Mouse (Mus musculus) gastrocnemius, postnatal 14 days (tissue): ENCODE measurements around the gene Ryk. TPM values are rescaled to one million over a fixed set of nuclear protein-coding genes. Genes with fewer than 3 reads are reported as not detected.
"Not testable (repeated sequence)": the region's sequence is repeated elsewhere in the genome, so short reads cannot be mapped to it uniquely, and the experiment has no call there.

Experiments used
- DNase-seq: peaks from one replicate; pipeline ENCODE4 v3.0.0; 2021; ENCODE audit warnings: mixed read lengths
- intact Hi-C: fragments of 180-260 bp; cut with DNase I; formaldehyde crosslinking; loops from one replicate; pipeline ENCODE4 v1.15.1; 2025; ENCODE audit warnings: low total_unique reads
- total RNA-seq, 2 experiments: library from RNA; stranded (reverse); gene quantifications; 2 replicates each; pipeline ENCODE4 v1.2.3; 2021

Ryk gene
- total RNA-seq, 2 experiments from 2014 or later, result 43.8 to 46.8 TPM

GRCm38 (mm10) chr9:102890166-102890565, 55.4 kb downstream of the Ryk start:
- no peak for DNase-seq
- intact Hi-C loops, result no loop called here

- no peak for DNase-seq
- intact Hi-C loops, result no loop called here
These were observed 58.0 kb downstream of the Ryk start for GRCm38 (mm10) chr9:102892480-102893355.

- intact Hi-C loops, result no loop called here
- DNase-seq, result no peak
These were observed 58.7 kb downstream of the Ryk start for GRCm38 (mm10) chr9:102893356-102893870.

GRCm38 (mm10) chr9:102899916-102900315, 65.2 kb downstream of the Ryk start:
- DNase-seq, result no peak
- intact Hi-C loops, result no loop called here

GRCm38 (mm10) chr9:102902308-102902707, 67.6 kb downstream of the Ryk start:
- intact Hi-C loops, result no loop called here
- DNase-seq, result no peak

- intact Hi-C loops, result no loop called here
- no peak for DNase-seq
These were observed 70.2 kb downstream of the Ryk start for GRCm38 (mm10) chr9:102904952-102905351.

- no peak for DNase-seq
- intact Hi-C loops, result no loop called here
These were observed 72.1 kb downstream of the Ryk start for GRCm38 (mm10) chr9:102906781-102907180.

- DNase-seq, result no peak
- intact Hi-C loops, result no loop called here
These were observed 73.0 kb downstream of the Ryk start for GRCm38 (mm10) chr9:102907521-102908246.

GRCm38 (mm10) chr9:102911526-102911925, 76.8 kb downstream of the Ryk start:
- DNase-seq, result no peak
- intact Hi-C loops, result no loop called here

- DNase-seq, result no peak
- intact Hi-C loops, result no loop called here
These were observed 77.9 kb downstream of the Ryk start for GRCm38 (mm10) chr9:102912516-102913035.

- intact Hi-C loops, DNase-seq: not testable (repeated sequence)
These were observed 78.9 kb downstream of the Ryk start for GRCm38 (mm10) chr9:102913597-102913996.

- intact Hi-C loops, result no loop called here
- no peak for DNase-seq
These were observed 79.9 kb downstream of the Ryk start for GRCm38 (mm10) chr9:102914583-102914982.

GRCm38 (mm10) chr9:102915292-102915854, 80.7 kb downstream of the Ryk start:
- intact Hi-C loops, result no loop called here
- DNase-seq, result no peak

GRCm38 (mm10) chr9:102916076-102916475, 81.4 kb downstream of the Ryk start:
- no peak for DNase-seq
- intact Hi-C loops, result no loop called here

- intact Hi-C loops, result no loop called here
- DNase-seq, result no peak
These were observed 82.9 kb downstream of the Ryk start for GRCm38 (mm10) chr9:102917532-102918129.

- intact Hi-C loops, result no loop called here
- DNase-seq, result no peak
These were observed 84.8 kb downstream of the Ryk start for GRCm38 (mm10) chr9:102919486-102919885.

GRCm38 (mm10) chr9:102921791-102922190, 87.1 kb downstream of the Ryk start:
- intact Hi-C loops, result no loop called here
- DNase-seq, result no peak

- no peak for DNase-seq
- intact Hi-C loops, result no loop called here
These were observed 88.2 kb downstream of the Ryk start for GRCm38 (mm10) chr9:102922866-102923434.

GRCm38 (mm10) chr9:102923836-102924235, 89.1 kb downstream of the Ryk start:
- no peak for DNase-seq
- intact Hi-C loops, result no loop called here
